Mouse (Mus musculus): Measurements from ENCODE around the gene Ckap5. TPM values are rescaled to one million over a fixed set of nuclear protein-coding genes. Genes with fewer than 3 reads are reported as not detected.

The Ckap5 gene
- polyA plus RNA-seq, 1 experiment, result 4.6 TPM

GRCm38 (mm10) chr2:91651458-91652258 is 125.1 kb downstream of the Ckap5 start:
- Histone ChIP-seq H3K27me3 (ENCODE audit: control insufficient read depth, insufficient read depth, low read length) (no peaks in the 10 kb centered on the region), H3K4me3 (ENCODE audit: extremely low read depth, insufficient read depth, insufficient read length) (peak overlapping the region; percentile 20), H3K4me1 (ENCODE audit: control insufficient read depth, insufficient read depth, insufficient read length) (peaks cover 2% of the 10 kb centered on the region; the same call in 1 of the 2 replicates), H3K36me3 (ENCODE audit: control insufficient read depth, insufficient read depth, low read length) (peaks cover 22% of the 10 kb centered on the region), H3K27ac (ENCODE audit: insufficient read depth, low read length) (0 out of 2 replicates have a peak overlapping the region, but pooled peaks have one; percentile 7)
- TF ChIP-seq CTCF (IDR thresholded peaks at IDR 0.05; ENCODE audit: extremely low read depth, insufficient read depth, insufficient read length, insufficient replicate concordance) (no peak), POLR2A (IDR thresholded peaks at IDR 0.05; ENCODE audit: low read depth, low read length) (no peak)
- no peak for DNase-seq (ENCODE audit: low read depth in 1 of 2, low spot score in 2 of 2)
- 84% methylated on average over 14 of the region's 14 CpGs for WGBS

- H3K27ac ChIP-seq (ENCODE audit: insufficient read depth, low read length), result no peak overlapping the region
- no peak overlapping the region for H3K4me3 ChIP-seq (ENCODE audit: extremely low read depth, insufficient read depth, insufficient read length)
- no peak for DNase-seq (ENCODE audit: low read depth in 1 of 2, low spot score in 2 of 2)
- 79% methylated on average over 6 of the region's 6 CpGs for WGBS
- peaks cover 2% of the 10 kb centered on the region; the same call in 1 of the 2 replicates for H3K4me1 ChIP-seq (ENCODE audit: control insufficient read depth, insufficient read depth, insufficient read length)
- H3K27me3 ChIP-seq (ENCODE audit: control insufficient read depth, insufficient read depth, low read length), result no peaks in the 10 kb centered on the region
- peaks cover 24% of the 10 kb centered on the region for H3K36me3 ChIP-seq (ENCODE audit: control insufficient read depth, insufficient read depth, low read length)
- TF ChIP-seq POLR2A (IDR thresholded peaks at IDR 0.05; ENCODE audit: low read depth, low read length) (no peak), CTCF (IDR thresholded peaks at IDR 0.05; ENCODE audit: extremely low read depth, insufficient read depth, insufficient read length, insufficient replicate concordance) (no peak)
These were observed 126.3 kb downstream of the Ckap5 start for GRCm38 (mm10) chr2:91652863-91653262.

GRCm38 (mm10) chr2:91655388-91655787 is 128.8 kb downstream of the Ckap5 start:
- Histone ChIP-seq H3K27me3 (ENCODE audit: control insufficient read depth, insufficient read depth, low read length) (no peaks in the 10 kb centered on the region), H3K4me3 (ENCODE audit: extremely low read depth, insufficient read depth, insufficient read length) (no peak overlapping the region), H3K36me3 (ENCODE audit: control insufficient read depth, insufficient read depth, low read length) (peaks cover 36% of the 10 kb centered on the region), H3K27ac (ENCODE audit: insufficient read depth, low read length) (no peak overlapping the region), H3K4me1 (ENCODE audit: control insufficient read depth, insufficient read depth, insufficient read length) (peaks cover 2% of the 10 kb centered on the region; the same call in 1 of the 2 replicates)
- WGBS, result 96% methylated on average over 5 of the region's 5 CpGs
- TF ChIP-seq CTCF (IDR thresholded peaks at IDR 0.05; ENCODE audit: extremely low read depth, insufficient read depth, insufficient read length, insufficient replicate concordance), result no peak
- TF ChIP-seq POLR2A (IDR thresholded peaks at IDR 0.05; ENCODE audit: low read depth, low read length), result no peak
- DNase-seq (ENCODE audit: low read depth in 1 of 2, low spot score in 2 of 2), result no peak

GRCm38 (mm10) chr2:91655827-91656226 is 129.3 kb downstream of the Ckap5 start:
- Histone ChIP-seq H3K4me3 (ENCODE audit: extremely low read depth, insufficient read depth, insufficient read length) (no peak overlapping the region), H3K27ac (ENCODE audit: insufficient read depth, low read length) (no peak overlapping the region), H3K27me3 (ENCODE audit: control insufficient read depth, insufficient read depth, low read length) (no peaks in the 10 kb centered on the region), H3K4me1 (ENCODE audit: control insufficient read depth, insufficient read depth, insufficient read length) (peaks cover 2% of the 10 kb centered on the region; the same call in 1 of the 2 replicates), H3K36me3 (ENCODE audit: control insufficient read depth, insufficient read depth, low read length) (peaks cover 36% of the 10 kb centered on the region)
- no peak for TF ChIP-seq POLR2A (IDR thresholded peaks at IDR 0.05; ENCODE audit: low read depth, low read length)
- no peak for TF ChIP-seq CTCF (IDR thresholded peaks at IDR 0.05; ENCODE audit: extremely low read depth, insufficient read depth, insufficient read length, insufficient replicate concordance)
- DNase-seq (ENCODE audit: low read depth in 1 of 2, low spot score in 2 of 2), result no peak
- WGBS, result 85% methylated on average over 6 of the region's 6 CpGs

GRCm38 (mm10) chr2:91656774-91657173 is 130.2 kb downstream of the Ckap5 start:
- Histone ChIP-seq H3K4me1 (ENCODE audit: control insufficient read depth, insufficient read depth, insufficient read length) (no peaks in the 10 kb centered on the region), H3K27me3 (ENCODE audit: control insufficient read depth, insufficient read depth, low read length) (no peaks in the 10 kb centered on the region), H3K4me3 (ENCODE audit: extremely low read depth, insufficient read depth, insufficient read length) (no peak overlapping the region), H3K36me3 (ENCODE audit: control insufficient read depth, insufficient read depth, low read length) (peaks cover 42% of the 10 kb centered on the region), H3K27ac (ENCODE audit: insufficient read depth, low read length) (no peak overlapping the region)
- no peak for TF ChIP-seq CTCF (IDR thresholded peaks at IDR 0.05; ENCODE audit: extremely low read depth, insufficient read depth, insufficient read length, insufficient replicate concordance)
- TF ChIP-seq POLR2A (IDR thresholded peaks at IDR 0.05; ENCODE audit: low read depth, low read length), result no peak
- WGBS, result 88% methylated on average over 8 of the region's 8 CpGs
- DNase-seq (ENCODE audit: low read depth in 1 of 2, low spot score in 2 of 2), result no peak

GRCm38 (mm10) chr2:91659657-91660056 is 133.1 kb downstream of the Ckap5 start:
- no peak for TF ChIP-seq POLR2A (IDR thresholded peaks at IDR 0.05; ENCODE audit: low read depth, low read length)
- H3K36me3 ChIP-seq (ENCODE audit: control insufficient read depth, insufficient read depth, low read length), result peaks cover 54% of the 10 kb centered on the region
- WGBS, result 96% methylated on average over 8 of the region's 8 CpGs
- H3K27ac ChIP-seq (ENCODE audit: insufficient read depth, low read length), result no peak overlapping the region
- H3K4me3 ChIP-seq (ENCODE audit: extremely low read depth, insufficient read depth, insufficient read length), result no peak overlapping the region
- H3K4me1 ChIP-seq (ENCODE audit: control insufficient read depth, insufficient read depth, insufficient read length), result no peaks in the 10 kb centered on the region
- no peak for DNase-seq (ENCODE audit: low read depth in 1 of 2, low spot score in 2 of 2)
- H3K27me3 ChIP-seq (ENCODE audit: control insufficient read depth, insufficient read depth, low read length), result no peaks in the 10 kb centered on the region

- Histone ChIP-seq H3K27me3 (ENCODE audit: control insufficient read depth, insufficient read depth, low read length) (no peaks in the 10 kb centered on the region), H3K4me1 (ENCODE audit: control insufficient read depth, insufficient read depth, insufficient read length) (no peaks in the 10 kb centered on the region), H3K4me3 (ENCODE audit: extremely low read depth, insufficient read depth, insufficient read length) (no peak overlapping the region), H3K27ac (ENCODE audit: insufficient read depth, low read length) (no peak overlapping the region), H3K36me3 (ENCODE audit: control insufficient read depth, insufficient read depth, low read length) (peaks cover 49% of the 10 kb centered on the region)
- 92% methylated on average over 6 of the region's 6 CpGs for WGBS
- TF ChIP-seq CTCF (IDR thresholded peaks at IDR 0.05; ENCODE audit: extremely low read depth, insufficient read depth, insufficient read length, insufficient replicate concordance), result no peak
- no peak for TF ChIP-seq POLR2A (IDR thresholded peaks at IDR 0.05; ENCODE audit: low read depth, low read length)
- DNase-seq (ENCODE audit: low read depth in 1 of 2, low spot score in 2 of 2), result no peak
These were observed 134.4 kb downstream of the Ckap5 start for GRCm38 (mm10) chr2:91660981-91661380.

Data from spleen, adult 2 months (tissue).